Mouse (Mus musculus): ENCODE data around the gene Nop53.

Gene Nop53

GRCm38 (mm10) chr7:15945721-15946536 lies at the start of gene Nop53:
Gene Nop53, minus strand, starts transcription at chr7:15946074.
- DNase-seq (ENCODE audit: low spot score in 2 of 2) = peak; percentile 93 to 97

DNA sequence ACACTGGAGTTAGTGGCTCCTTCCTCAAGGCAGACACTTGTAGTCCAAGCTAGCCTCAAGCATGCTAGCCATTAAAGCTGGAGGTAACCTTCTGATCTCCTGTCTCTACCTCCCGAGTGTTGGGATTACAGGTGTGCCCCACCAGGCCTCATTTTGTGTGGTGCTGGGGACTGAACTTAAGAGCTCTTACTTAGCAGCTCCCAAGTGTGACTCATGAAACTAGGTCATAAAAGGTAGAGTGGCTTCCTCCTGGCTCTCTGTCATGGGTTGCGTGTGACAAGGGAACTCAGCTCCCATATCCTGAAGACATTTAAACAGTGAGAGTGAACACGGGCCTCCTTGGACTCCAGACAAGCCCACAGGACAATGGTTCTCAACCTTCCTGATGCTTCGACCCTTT lies 47.9 kb upstream of the Nop53 start:
- no peak for DNase-seq (ENCODE audit: low spot score in 2 of 2)

- no peak for DNase-seq (ENCODE audit: low spot score in 2 of 2)
These were observed 47.3 kb upstream of the Nop53 start for GRCm38 (mm10) chr7:15993152-15993551.

GRCm38 (mm10) chr7:15991764-15992163 lies 45.9 kb upstream of the Nop53 start:
- no peak for DNase-seq (ENCODE audit: low spot score in 2 of 2)

DNA sequence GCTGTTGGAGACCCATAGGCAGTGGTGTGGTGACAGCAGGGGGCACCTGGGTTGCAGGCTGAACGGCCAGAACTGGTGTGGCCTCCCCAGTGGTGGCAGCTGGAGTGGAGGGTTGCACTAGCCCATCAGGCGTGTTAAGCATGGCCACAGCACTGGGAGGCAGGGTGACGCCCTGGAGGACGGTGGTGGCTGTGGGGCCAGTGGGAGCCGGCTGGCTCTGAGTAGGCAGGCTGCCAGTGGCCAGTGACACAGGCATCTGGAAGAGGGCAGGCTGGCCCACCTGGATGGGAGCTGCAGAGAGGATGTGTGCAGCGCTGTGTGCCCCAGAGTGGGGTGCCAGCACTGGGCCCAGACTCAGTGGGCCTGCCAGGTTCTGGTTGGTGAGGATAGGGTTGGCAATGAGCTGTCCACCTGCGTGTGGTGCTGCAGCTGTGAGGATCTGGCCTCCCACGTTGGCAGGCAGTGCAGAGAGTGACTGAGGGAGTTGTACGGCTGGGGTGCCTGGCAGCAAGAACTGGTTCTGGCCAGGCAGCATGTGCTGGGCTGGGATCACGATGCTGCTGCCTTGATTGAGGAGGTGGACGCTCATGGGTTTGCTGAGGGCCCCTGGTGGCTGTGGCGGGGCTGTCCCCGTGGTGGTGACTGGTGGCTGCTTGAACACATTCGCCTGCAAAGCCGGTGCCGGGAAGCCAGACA lies 41.9 kb upstream of the Nop53 start:
- DNase-seq (ENCODE audit: low spot score in 2 of 2) = peak in 1 of 2 experiments; percentile 33

DNA sequence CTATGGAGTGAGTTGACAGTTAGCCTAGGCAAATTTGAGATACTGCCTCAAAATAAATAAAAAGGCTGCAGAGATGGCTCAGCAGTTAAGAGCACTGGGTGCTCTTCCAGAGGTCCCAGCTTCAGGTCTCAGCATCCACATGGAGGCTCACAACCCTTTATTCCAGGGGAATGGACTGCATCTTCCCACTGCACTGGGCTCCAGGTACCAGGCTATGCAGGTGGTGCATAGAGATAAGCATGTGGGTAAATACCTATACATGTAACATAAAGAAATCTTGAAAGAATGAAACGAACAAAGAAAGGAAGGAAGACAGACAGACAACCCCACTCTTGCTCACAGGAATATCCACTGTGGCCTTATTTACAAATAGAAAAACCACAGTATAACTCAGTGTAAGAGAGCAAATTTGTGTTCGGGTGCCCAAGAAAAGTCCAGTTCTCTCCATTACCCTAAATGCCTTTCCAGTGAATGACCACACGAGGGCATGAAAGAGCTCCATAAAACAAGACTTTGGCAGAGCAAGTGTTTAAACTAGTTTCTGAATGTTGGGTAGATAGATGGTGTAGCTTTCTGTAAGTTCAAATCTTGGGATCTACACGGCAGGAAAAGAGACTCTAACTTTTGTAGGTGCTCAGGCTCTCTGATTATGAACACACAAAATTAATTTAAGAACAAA lies 37.0 kb upstream of the Nop53 start:
- DNase-seq (ENCODE audit: low spot score in 2 of 2) = peak in 1 of 2 experiments; percentile 43

DNA sequence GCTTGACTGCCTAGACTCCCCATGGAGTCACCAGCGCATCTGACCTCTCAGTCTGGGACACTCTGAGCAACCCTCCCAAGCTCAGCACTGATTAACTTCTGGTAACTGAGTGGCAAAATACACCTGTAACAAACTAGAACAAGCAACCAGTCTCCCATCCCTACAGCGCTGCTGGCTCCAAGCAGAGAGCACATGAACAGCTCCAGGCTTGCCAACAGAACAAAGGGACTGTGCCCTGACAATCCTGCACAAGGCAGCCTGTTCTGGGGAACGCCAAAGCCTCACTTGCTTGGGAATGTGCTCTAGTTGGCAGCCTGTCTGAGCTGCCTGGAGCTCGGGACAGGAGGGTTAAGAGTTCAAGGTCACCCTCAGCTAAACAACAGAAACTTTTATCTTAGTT lies 35.7 kb upstream of the Nop53 start:
- DNase-seq (ENCODE audit: low spot score in 2 of 2) = no peak

DNA sequence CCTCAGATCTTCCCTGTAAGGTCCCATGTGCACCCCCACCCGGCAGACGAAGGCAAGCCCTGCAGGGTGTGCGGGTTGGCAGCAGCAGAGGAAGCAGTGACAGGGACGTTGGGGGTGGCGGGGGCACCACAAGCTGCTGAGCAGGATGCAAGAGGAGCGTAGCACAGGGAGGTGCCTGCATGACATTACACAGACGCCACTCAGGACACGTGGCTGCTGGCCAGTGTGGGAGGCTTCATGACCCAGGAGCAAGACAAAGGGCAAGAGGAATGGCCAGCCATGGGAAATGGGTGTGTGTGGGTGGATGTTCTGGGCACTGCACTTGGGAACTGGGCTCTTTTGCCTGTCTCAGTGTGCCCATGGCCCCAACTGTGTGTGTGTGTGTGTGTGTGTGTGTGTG lies 34.4 kb upstream of the Nop53 start:
- DNase-seq (ENCODE audit: low spot score in 2 of 2) = peak; percentile 37 to 45

- peak in 1 of 2 experiments; percentile 42 for DNase-seq (ENCODE audit: low spot score in 2 of 2)
These were observed 30.0 kb upstream of the Nop53 start for GRCm38 (mm10) chr7:15975904-15976303.

- no peak for DNase-seq (ENCODE audit: low spot score in 2 of 2)
These were observed 29.6 kb upstream of the Nop53 start for GRCm38 (mm10) chr7:15975451-15975850.

GRCm38 (mm10) chr7:15974712-15975111 lies 28.8 kb upstream of the Nop53 start:
- DNase-seq (ENCODE audit: low spot score in 2 of 2) = peak in 1 of 2 experiments; percentile 73

- DNase-seq (ENCODE audit: low spot score in 2 of 2) = no peak
These were observed 26.4 kb upstream of the Nop53 start for GRCm38 (mm10) chr7:15972247-15972646.

- DNase-seq (ENCODE audit: low spot score in 2 of 2) = no peak
These were observed 23.8 kb upstream of the Nop53 start for GRCm38 (mm10) chr7:15969674-15970073.

DNA sequence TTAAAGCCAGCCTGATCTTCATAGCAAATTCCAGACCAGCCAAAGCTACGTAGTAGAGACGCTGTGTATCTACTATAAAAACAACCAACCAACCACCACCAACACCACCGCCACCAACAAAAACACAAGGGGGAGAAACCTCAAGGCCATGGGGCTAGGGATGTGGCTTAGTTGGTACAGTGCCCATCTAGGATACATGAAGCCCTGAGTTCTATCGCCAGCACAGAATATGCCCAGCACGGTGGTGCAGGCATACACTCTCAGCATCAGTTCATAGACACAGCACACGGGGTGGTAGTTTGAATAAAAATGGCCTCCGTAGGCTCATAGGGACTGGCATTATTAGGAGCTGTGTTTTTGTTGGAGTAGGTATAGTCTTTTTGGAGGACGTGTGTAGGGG lies 22.4 kb upstream of the Nop53 start:
- no peak for DNase-seq (ENCODE audit: low spot score in 2 of 2)

- DNase-seq (ENCODE audit: low spot score in 2 of 2) = no peak
These were observed 21.4 kb upstream of the Nop53 start, which contains the start of gene Ehd2 for GRCm38 (mm10) chr7:15967312-15967711. Gene Ehd2, minus strand, starts transcription at chr7:15967567.

DNA sequence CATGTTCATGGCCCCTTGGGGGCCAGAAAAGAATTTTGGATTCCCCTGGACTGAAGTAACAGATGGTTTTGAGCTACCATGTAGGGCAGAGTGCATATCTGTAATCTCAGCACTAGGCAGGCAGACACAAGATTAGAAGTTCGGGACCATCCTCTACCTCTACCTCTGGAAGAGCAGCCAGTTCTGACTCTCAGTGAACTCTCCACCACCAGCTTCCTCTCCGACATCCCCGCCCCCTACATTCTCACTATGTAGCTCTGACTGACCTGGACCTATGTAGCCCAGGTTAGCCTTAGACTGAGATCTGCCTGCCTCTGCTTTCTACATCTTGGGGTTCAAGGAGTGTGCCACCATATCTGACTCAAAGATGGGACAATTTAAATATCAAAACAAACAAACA lies 20.6 kb upstream of the Nop53 start:
- DNase-seq (ENCODE audit: low spot score in 2 of 2) = no peak

DNA sequence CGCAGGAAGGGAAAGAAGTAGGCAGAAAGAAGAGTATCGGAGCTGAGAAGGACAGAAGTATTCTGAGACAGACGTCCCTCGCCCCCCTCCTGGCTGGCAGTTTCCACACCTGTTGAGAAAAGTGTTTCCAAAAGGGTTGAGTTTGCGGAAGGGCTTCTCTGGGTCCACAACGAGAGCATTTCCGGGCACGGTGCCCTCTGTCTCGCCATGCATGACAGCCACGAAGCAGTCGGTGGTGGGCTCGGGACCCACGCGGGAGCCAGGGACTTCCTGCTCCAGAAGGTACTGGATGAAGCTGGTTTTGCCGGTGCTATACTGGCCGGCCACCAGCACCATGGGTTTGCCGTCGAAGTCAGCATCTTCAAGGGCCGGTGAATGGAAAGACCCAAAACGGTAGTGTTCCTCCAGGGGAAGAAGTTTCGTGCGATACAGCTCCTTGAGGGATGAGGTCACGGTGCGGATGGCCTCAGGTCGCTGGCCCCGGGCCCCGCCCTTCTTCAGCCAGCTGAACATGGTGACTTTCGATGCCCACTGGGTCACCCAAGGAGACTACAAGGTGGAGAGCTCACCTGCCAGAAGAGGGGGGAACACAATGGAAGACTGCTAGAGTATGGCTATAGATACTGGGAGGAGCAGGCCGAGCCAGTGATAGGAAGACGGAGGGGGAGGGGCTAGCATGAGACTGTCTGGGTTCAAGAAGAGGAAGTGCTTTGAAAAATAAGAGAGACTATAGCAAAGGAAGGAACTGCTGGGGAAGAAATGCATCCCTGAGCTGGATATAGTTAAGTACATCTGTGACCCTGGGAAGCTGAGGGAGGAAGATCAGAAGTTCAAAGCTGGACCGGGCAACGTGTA lies 18.2 kb upstream of the Nop53 start:
- no peak for DNase-seq (ENCODE audit: low spot score in 2 of 2)

GRCm38 (mm10) chr7:15962311-15963288 lies 16.7 kb upstream of the Nop53 start:
- no peak for DNase-seq (ENCODE audit: low spot score in 2 of 2)

DNA sequence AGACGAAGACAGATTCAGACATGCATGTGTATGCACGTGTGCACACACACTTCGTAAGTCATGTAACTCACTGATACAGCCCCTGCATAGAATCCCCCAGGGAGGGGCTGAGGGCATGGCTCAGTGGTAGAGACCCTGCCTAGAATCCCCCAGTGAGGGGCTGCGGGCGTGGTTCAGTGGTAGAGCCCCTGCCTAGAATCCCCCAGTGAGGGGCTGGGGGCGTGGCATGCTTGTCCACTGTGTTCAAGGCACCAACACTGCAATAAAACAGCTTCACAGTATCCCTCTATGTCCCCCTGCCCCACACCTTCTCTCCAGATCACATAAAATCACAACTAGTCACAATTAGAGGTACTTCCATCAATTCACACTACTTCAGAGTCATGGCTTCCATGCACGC lies 15.9 kb upstream of the Nop53 start:
- DNase-seq (ENCODE audit: low spot score in 2 of 2) = no peak

DNA sequence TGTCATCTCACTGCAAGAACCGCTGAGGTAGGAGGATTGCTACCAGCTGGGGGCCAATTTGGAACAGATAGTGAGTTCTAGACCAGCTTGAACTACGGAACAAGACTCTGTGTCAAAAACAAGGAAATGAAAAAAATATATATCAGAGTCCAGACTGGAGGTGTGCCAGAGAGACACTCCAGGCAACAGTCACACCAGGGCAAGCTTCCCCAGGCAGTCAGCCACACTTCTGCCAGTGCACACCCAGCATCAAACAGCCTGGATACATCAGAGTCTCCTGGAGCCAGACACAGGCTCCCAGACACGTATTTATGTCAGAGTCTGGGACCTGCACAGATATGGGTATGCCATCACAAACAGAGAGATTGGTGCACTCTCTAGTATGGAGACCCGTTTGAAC lies 15.4 kb upstream of the Nop53 start:
- no peak for DNase-seq (ENCODE audit: low spot score in 2 of 2)

All from left cerebral cortex, adult 9 months (tissue).